Mouse (Mus musculus) kidney, embryonic 15.5 days (tissue): ENCODE measurements around the gene Arl15. TPM values are rescaled to one million over a fixed set of nuclear protein-coding genes. Genes with fewer than 3 reads are reported as not detected.

Experiments used
- ATAC-seq: fragments of 200-750 bp; cut with Nextera tagmentation; replicated peaks from 2 replicates; pipeline ENCODE4 v1.8.0; 2017; ENCODE audit warnings: moderate TSS enrichment; ENCODE audit not compliant: low FRiP score
- H3K27ac ChIP-seq: fragments of 300-500 bp; sonication (generic); 2 replicates; pipeline ENCODE4 v1.5.1; 2015; ENCODE audit warnings: mild to moderate bottlenecking, inconsistent platforms
- H3K27me3 ChIP-seq: fragments of 300-500 bp; sonication (generic); 2 replicates; pipeline ENCODE4 v1.6.1; 2015; ENCODE audit warnings: inconsistent platforms
- H3K36me3 ChIP-seq: fragments of 300-500 bp; sonication (generic); 2 replicates; pipeline ENCODE4 v1.6.1; 2015; ENCODE audit warnings: inconsistent platforms
- H3K4me1 ChIP-seq: fragments of 300-500 bp; sonication (generic); 2 replicates; pipeline ENCODE4 v1.6.1; 2015; ENCODE audit warnings: inconsistent platforms
- H3K4me2 ChIP-seq: fragments of 300-500 bp; sonication (generic); 2 replicates; pipeline ENCODE4 v1.6.1; 2015; ENCODE audit warnings: moderate library complexity, mild to moderate bottlenecking, inconsistent platforms
- H3K4me3 ChIP-seq: fragments of 300-500 bp; sonication (generic); replicated peaks from 2 replicates; pipeline ENCODE4 v1.5.1; 2015; ENCODE audit warnings: mild to moderate bottlenecking, inconsistent platforms
- H3K9ac ChIP-seq: fragments of 300-500 bp; sonication (generic); 2 replicates; pipeline ENCODE4 v1.6.1; 2015; ENCODE audit warnings: mild to moderate bottlenecking, inconsistent platforms
- H3K9me3 ChIP-seq: fragments of 300-500 bp; sonication (generic); replicated peaks from 2 replicates; pipeline ENCODE4 v1.6.1; 2016; ENCODE audit warnings: inconsistent platforms
- WGBS: fragments of 180-500 bp; shearing (Covaris S2); methylation state at CpG from one replicate; pipeline ENCODE4 v1.1.7; 2015; ENCODE audit warnings: mixed read lengths; 5-methylcytosine and 5-hydroxymethylcytosine counted together
- polyA plus RNA-seq: library from polyadenylated mRNA; unstranded; fragments of >200 nt; fragmentation: Nextera tagmentation; extraction: Ambion mirVana; gene quantifications from 2 replicates; pipeline ENCODE4 v1.2.1, GENCODE M21; 2015

Arl15 gene
- polyA plus RNA-seq, 1 experiment from 2014 or later, result 14.1 TPM

- Histone ChIP-seq H3K36me3 (0 out of 2 replicates have a peak, but pooled peaks cover 3% of the 10 kb centered on the region), H3K9me3 (no peaks in the 10 kb centered on the region), H3K9ac (no peak overlapping the region), H3K4me1 (0 out of 2 replicates have a peak, but pooled peaks cover 3% of the 10 kb centered on the region), H3K4me3 (no peak overlapping the region), H3K27ac (no peak overlapping the region), H3K27me3 (no peaks in the 10 kb centered on the region), H3K4me2 (no peak overlapping the region)
- WGBS, result 79% methylated on average over 10 of the region's 10 CpGs
- no peak for ATAC-seq
Measured at GRCm38 (mm10) chr13:114109441-114109840, 315.1 kb downstream of the Arl15 start.

GRCm38 (mm10) chr13:114109845-114110244 is 315.5 kb downstream of the Arl15 start:
- H3K36me3 ChIP-seq, result 0 out of 2 replicates have a peak, but pooled peaks cover under 1% of the 10 kb centered on the region
- H3K4me1 ChIP-seq, result 0 out of 2 replicates have a peak, but pooled peaks cover 3% of the 10 kb centered on the region
- WGBS, result 40% methylated on average over 4 of the region's 4 CpGs
- ATAC-seq, result no peak; the same call in 1 of the 2 replicates
- H3K9ac ChIP-seq, result no peak overlapping the region
- no peaks in the 10 kb centered on the region for H3K27me3 ChIP-seq
- no peak overlapping the region for H3K4me3 ChIP-seq
- no peak overlapping the region for H3K27ac ChIP-seq
- no peak overlapping the region for H3K4me2 ChIP-seq
- no peaks in the 10 kb centered on the region for H3K9me3 ChIP-seq

GRCm38 (mm10) chr13:114113516-114113915 is 319.2 kb downstream of the Arl15 start:
- H3K27ac ChIP-seq, result no peak overlapping the region
- peaks cover 6% of the 10 kb centered on the region; the same call in 1 of the 2 replicates for H3K4me1 ChIP-seq
- no peaks in the 10 kb centered on the region for H3K36me3 ChIP-seq
- no peak overlapping the region for H3K9ac ChIP-seq
- no peak overlapping the region for H3K4me3 ChIP-seq
- ATAC-seq, result no peak
- H3K27me3 ChIP-seq, result no peaks in the 10 kb centered on the region
- 70% methylated on average over 2 of the region's 2 CpGs for WGBS
- H3K9me3 ChIP-seq, result no peaks in the 10 kb centered on the region
- H3K4me2 ChIP-seq, result no peak overlapping the region

GRCm38 (mm10) chr13:114114586-114114985 is 320.3 kb downstream of the Arl15 start:
- Histone ChIP-seq H3K4me3 (no peak overlapping the region), H3K27ac (no peak overlapping the region), H3K9me3 (no peaks in the 10 kb centered on the region), H3K27me3 (no peaks in the 10 kb centered on the region), H3K4me2 (no peak overlapping the region), H3K9ac (no peak overlapping the region), H3K4me1 (peaks cover 10% of the 10 kb centered on the region; the same call in 1 of the 2 replicates), H3K36me3 (no peaks in the 10 kb centered on the region)
- ATAC-seq, result no peak
- 91% methylated on average over 12 of the region's 12 CpGs for WGBS

GRCm38 (mm10) chr13:114115106-114115505 is 320.8 kb downstream of the Arl15 start:
- 90% methylated on average over 4 of the region's 4 CpGs for WGBS

GRCm38 (mm10) chr13:114118104-114118830 is 324.0 kb downstream of the Arl15 start:
- no peak overlapping the region for H3K9ac ChIP-seq

More at GRCm38 (mm10) chr13:114115106-114115505, 320.8 kb downstream of the Arl15 start:
- Histone ChIP-seq H3K27ac (no peak overlapping the region), H3K4me2 (no peak overlapping the region), H3K9ac (no peak overlapping the region), H3K4me1 (peaks cover 7% of the 10 kb centered on the region; the same call in 1 of the 2 replicates), H3K4me3 (no peak overlapping the region), H3K36me3 (no peaks in the 10 kb centered on the region), H3K9me3 (no peaks in the 10 kb centered on the region), H3K27me3 (no peaks in the 10 kb centered on the region)
- ATAC-seq, result no peak

GRCm38 (mm10) chr13:114119816-114120215 is 325.5 kb downstream of the Arl15 start:
- Histone ChIP-seq H3K36me3 (no peaks in the 10 kb centered on the region), H3K27me3 (no peaks in the 10 kb centered on the region), H3K27ac (no peak overlapping the region), H3K9me3 (no peaks in the 10 kb centered on the region), H3K4me2 (no peak overlapping the region), H3K4me1 (peaks cover 7% of the 10 kb centered on the region; the same call in 1 of the 2 replicates), H3K4me3 (no peak overlapping the region), H3K9ac (no peak overlapping the region)
- WGBS, result 90% methylated on average over 4 of the region's 4 CpGs
- no peak for ATAC-seq

More at GRCm38 (mm10) chr13:114118104-114118830, 324.0 kb downstream of the Arl15 start:
- Histone ChIP-seq H3K4me1 (peaks cover 7% of the 10 kb centered on the region; the same call in 1 of the 2 replicates), H3K9me3 (no peaks in the 10 kb centered on the region), H3K4me2 (no peak overlapping the region), H3K36me3 (no peaks in the 10 kb centered on the region), H3K27me3 (no peaks in the 10 kb centered on the region), H3K27ac (no peak overlapping the region), H3K4me3 (no peak overlapping the region)
- 69% methylated on average over 19 of the region's 19 CpGs for WGBS
- no peak for ATAC-seq

GRCm38 (mm10) chr13:114121591-114121990 is 327.3 kb downstream of the Arl15 start:
- no peak for ATAC-seq
- H3K27ac ChIP-seq, result no peak overlapping the region
- no peak overlapping the region for H3K4me3 ChIP-seq
- H3K27me3 ChIP-seq, result no peaks in the 10 kb centered on the region
- 82% methylated on average over 9 of the region's 9 CpGs for WGBS
- peaks cover 3% of the 10 kb centered on the region; the same call in 1 of the 2 replicates for H3K36me3 ChIP-seq
- peaks cover 7% of the 10 kb centered on the region; the same call in 1 of the 2 replicates for H3K4me1 ChIP-seq
- H3K9ac ChIP-seq, result no peak overlapping the region
- no peaks in the 10 kb centered on the region for H3K9me3 ChIP-seq
- H3K4me2 ChIP-seq, result no peak overlapping the region

GRCm38 (mm10) chr13:114123391-114123790 is 329.1 kb downstream of the Arl15 start:
- 82% methylated on average over 3 of the region's 3 CpGs for WGBS
- Histone ChIP-seq H3K9me3 (no peaks in the 10 kb centered on the region; the same call in 1 of the 2 replicates), H3K9ac (no peak overlapping the region), H3K36me3 (peaks cover 7% of the 10 kb centered on the region; the same call in 1 of the 2 replicates), H3K4me3 (no peak overlapping the region), H3K4me2 (no peak overlapping the region), H3K27me3 (no peaks in the 10 kb centered on the region), H3K4me1 (peaks cover 5% of the 10 kb centered on the region; the same call in 1 of the 2 replicates), H3K27ac (no peak overlapping the region)
- ATAC-seq, result no peak

- no peak overlapping the region for H3K4me3 ChIP-seq
Measured at GRCm38 (mm10) chr13:114124385-114124784, 330.1 kb downstream of the Arl15 start.

GRCm38 (mm10) chr13:114124991-114125390 is 330.7 kb downstream of the Arl15 start:
- H3K36me3 ChIP-seq, result peaks cover 7% of the 10 kb centered on the region; the same call in 1 of the 2 replicates
- no peak overlapping the region for H3K9ac ChIP-seq
- H3K27ac ChIP-seq, result no peak overlapping the region
- H3K4me3 ChIP-seq, result no peak overlapping the region
- no peak for ATAC-seq
- no peaks in the 10 kb centered on the region; the same call in 1 of the 2 replicates for H3K9me3 ChIP-seq
- 22% methylated on average over 12 of the region's 12 CpGs for WGBS
- no peaks in the 10 kb centered on the region for H3K4me1 ChIP-seq
- H3K4me2 ChIP-seq, result no peak overlapping the region
- no peaks in the 10 kb centered on the region for H3K27me3 ChIP-seq

More at GRCm38 (mm10) chr13:114124385-114124784, 330.1 kb downstream of the Arl15 start:
- Histone ChIP-seq H3K27ac (no peak overlapping the region), H3K36me3 (peaks cover 7% of the 10 kb centered on the region; the same call in 1 of the 2 replicates), H3K4me1 (no peaks in the 10 kb centered on the region), H3K9me3 (no peaks in the 10 kb centered on the region; the same call in 1 of the 2 replicates), H3K4me2 (no peak overlapping the region), H3K27me3 (no peaks in the 10 kb centered on the region), H3K9ac (no peak overlapping the region)
- no peak for ATAC-seq
- 89% methylated on average over 10 of the region's 10 CpGs for WGBS

GRCm38 (mm10) chr13:114128366-114128765 is 334.1 kb downstream of the Arl15 start:
- Histone ChIP-seq H3K9me3 (no peaks in the 10 kb centered on the region; the same call in 1 of the 2 replicates), H3K27me3 (no peaks in the 10 kb centered on the region), H3K9ac (no peak overlapping the region), H3K4me2 (no peak overlapping the region), H3K4me1 (no peaks in the 10 kb centered on the region), H3K4me3 (no peak overlapping the region), H3K27ac (no peak overlapping the region), H3K36me3 (peaks cover 7% of the 10 kb centered on the region; the same call in 1 of the 2 replicates)
- no peak for ATAC-seq
- 74% methylated on average over 2 of the region's 2 CpGs for WGBS
